Mouse (Mus musculus) testis, adult 2 months (tissue): ENCODE data around the gene Ifit3b. TPM values are rescaled to one million over a fixed set of nuclear protein-coding genes. Genes with fewer than 3 reads are reported as not detected.
A peak's percentile ranks its signal among the peaks of the same experiment; 100 is the strongest.

Experiments
- H3K27ac ChIP-seq: fragments of 200-500 bp; 2 replicates; pipeline ENCODE4 v1.5.1; 2012; ENCODE audit warnings: low read depth, low read length; ENCODE audit not compliant: control insufficient read depth, insufficient read depth
- H3K27me3 ChIP-seq: fragments of 200-500 bp; 2 replicates; pipeline ENCODE4 v1.6.1; 2012; ENCODE audit warnings: mild to moderate bottlenecking, low read length, moderate library complexity; ENCODE audit not compliant: control insufficient read depth, insufficient read depth
- H3K36me3 ChIP-seq: fragments of 200-500 bp; 2 replicates; pipeline ENCODE4 v1.6.1; 2012; ENCODE audit warnings: mild to moderate bottlenecking, low read length; ENCODE audit not compliant: control insufficient read depth, insufficient read depth
- H3K4me1 ChIP-seq: fragments of 200-500 bp; 2 replicates; pipeline ENCODE4 v1.6.1; 2012; ENCODE audit warnings: low read length; ENCODE audit not compliant: control insufficient read depth, insufficient read depth
- H3K4me3 ChIP-seq: fragments of 200-500 bp; 2 replicates; pipeline ENCODE4 v1.5.1; 2012; ENCODE audit warnings: low read depth, mild to moderate bottlenecking, low read length, moderate library complexity, mixed read lengths; ENCODE audit not compliant: control insufficient read depth
- CTCF ChIP-seq: fragments of 200-500 bp; IDR thresholded peaks from 2 replicates; pipeline ENCODE4 v1.5.1; 2012; ENCODE audit warnings: low read depth, mild to moderate bottlenecking, inconsistent platforms, low read length, moderate library complexity; ENCODE audit not compliant: control insufficient read depth, insufficient read depth, insufficient replicate concordance
- POLR2A ChIP-seq: fragments of 200-500 bp; IDR thresholded peaks from 2 replicates; pipeline ENCODE4 v1.6.1; 2012; ENCODE audit warnings: low read depth, mild to moderate bottlenecking, inconsistent platforms, low read length, moderate library complexity; ENCODE audit not compliant: control insufficient read depth
- polyA plus RNA-seq: library from polyadenylated mRNA; depleted of rRNA; stranded (reverse); fragments of >200 nt; gene quantifications from 2 replicates; pipeline ENCODE4 v1.2.3, GENCODE M21; 2012

The Ifit3b gene
- polyA plus RNA-seq, 1 experiment: 0.14 TPM

DNA sequence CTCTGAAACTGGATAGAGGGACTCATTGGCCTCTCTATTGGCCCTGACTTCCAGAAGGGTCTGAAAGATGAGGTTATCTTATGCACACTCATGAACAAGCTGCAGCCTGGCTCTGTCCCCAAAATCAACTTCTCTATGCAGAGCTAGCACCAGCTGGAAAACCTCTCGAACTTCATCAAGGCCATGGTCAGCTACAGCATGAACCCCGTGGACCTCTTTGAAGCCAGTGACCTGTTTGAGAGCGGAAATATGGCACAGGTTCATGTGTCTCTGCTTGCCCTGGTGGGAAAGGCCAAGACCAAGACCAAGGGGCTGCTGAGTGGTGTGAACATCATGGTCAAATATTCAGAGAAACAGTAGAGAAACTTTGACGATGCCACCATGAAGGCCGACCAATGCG is 16.0 kb downstream of the Ifit3b start:
- H3K36me3 ChIP-seq: no peaks in the 10 kb centered on the region
- no peak for TF ChIP-seq CTCF
- TF ChIP-seq POLR2A: no peak
- no peak overlapping the region for H3K4me3 ChIP-seq
- H3K4me1 ChIP-seq: no peaks in the 10 kb centered on the region
- no peaks in the 10 kb centered on the region for H3K27me3 ChIP-seq
- no peak overlapping the region for H3K27ac ChIP-seq

DNA sequence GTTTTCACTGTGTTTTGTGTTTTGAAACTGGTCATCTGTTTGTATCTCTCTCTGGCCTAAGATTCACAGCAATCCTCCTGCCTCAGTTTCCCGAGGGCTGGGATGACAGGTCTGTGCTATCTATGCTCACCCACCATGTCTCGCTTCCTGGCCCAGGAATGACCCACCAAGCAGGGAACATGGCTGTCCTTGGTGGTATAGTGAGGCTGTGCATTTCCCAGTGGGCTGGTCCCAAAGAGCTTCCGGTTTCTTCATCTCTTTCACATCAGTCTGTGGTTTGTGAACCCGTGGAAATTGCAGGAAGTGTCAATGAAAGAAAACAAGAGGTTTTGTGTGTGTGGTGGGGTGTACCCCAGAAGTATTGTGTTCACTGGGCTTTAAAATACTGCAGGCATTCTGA is 16.9 kb downstream of the Ifit3b start:
- Histone ChIP-seq H3K27ac (no peak overlapping the region), H3K36me3 (no peaks in the 10 kb centered on the region), H3K4me3 (no peak overlapping the region), H3K4me1 (no peaks in the 10 kb centered on the region), H3K27me3 (no peaks in the 10 kb centered on the region)
- no peak for TF ChIP-seq CTCF
- no peak for TF ChIP-seq POLR2A

DNA sequence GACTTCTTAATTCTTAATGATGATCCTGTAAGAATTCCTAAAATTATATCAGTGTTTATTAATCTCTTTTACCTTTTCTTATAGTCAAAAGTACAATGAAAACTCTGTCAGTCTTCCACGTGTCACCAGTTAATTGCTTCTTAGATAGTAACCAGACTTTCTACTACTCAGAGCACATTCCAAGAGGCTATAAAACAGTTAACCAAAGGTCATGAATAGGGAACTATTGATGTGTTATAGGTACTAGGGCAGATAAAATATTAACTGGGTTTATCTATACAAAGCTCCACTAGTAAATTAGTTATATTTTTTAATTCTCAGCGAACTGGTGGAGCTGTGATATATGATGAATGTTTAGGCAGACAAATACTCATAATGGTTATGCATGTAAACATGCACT is 19.7 kb downstream of the Ifit3b start:
- H3K4me3 ChIP-seq: no peak overlapping the region
- no peaks in the 10 kb centered on the region for H3K27me3 ChIP-seq
- TF ChIP-seq CTCF: no peak
- TF ChIP-seq POLR2A: no peak
- no peak overlapping the region for H3K27ac ChIP-seq
- H3K36me3 ChIP-seq: no peaks in the 10 kb centered on the region
- no peaks in the 10 kb centered on the region for H3K4me1 ChIP-seq

DNA sequence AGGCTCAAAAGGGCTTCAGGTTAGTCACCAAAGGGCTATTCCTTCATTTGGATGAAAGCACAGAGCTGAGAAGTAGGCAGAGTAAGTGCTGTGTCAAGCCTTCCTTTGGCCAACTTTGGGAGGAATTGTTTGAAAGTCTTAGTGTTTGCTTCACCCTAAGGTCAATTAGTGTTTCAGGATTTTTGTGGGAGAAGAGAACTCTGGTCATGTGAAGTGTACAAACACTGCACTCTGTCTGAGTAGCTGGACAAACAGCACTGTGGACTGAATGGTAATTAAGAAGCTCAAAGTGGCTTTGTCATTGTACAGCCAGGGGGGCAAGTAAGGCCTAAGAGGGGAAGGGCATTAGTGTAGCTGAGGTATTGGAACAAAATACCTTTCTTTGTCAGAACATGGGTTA is 23.7 kb downstream of the Ifit3b start:
- Histone ChIP-seq H3K27ac (no peak overlapping the region), H3K4me1 (no peaks in the 10 kb centered on the region), H3K36me3 (no peaks in the 10 kb centered on the region), H3K27me3 (no peaks in the 10 kb centered on the region), H3K4me3 (no peak overlapping the region)
- TF ChIP-seq CTCF (no peak), POLR2A (no peak)

DNA sequence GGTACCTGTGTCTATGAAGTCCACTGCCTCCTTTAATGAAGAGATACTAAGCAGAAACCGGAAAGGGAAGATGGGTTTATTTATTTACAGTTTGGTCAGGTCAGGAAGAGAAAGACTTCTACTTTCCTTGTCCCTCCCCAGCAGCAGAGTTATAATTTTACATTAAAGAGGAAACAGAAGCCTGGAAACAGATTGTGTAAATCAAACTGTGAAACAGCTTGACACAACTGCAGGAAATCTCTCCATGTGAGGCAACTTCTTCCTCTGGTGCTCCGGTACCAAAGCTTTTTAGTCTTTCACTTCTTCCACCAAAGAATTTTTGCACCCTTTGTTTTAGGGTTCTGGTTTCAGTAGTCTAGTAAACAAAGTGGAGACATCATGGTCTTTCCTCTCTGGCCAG is 25.7 kb downstream of the Ifit3b start:
- no peaks in the 10 kb centered on the region for H3K27me3 ChIP-seq
- no peak overlapping the region for H3K4me3 ChIP-seq
- no peaks in the 10 kb centered on the region for H3K36me3 ChIP-seq
- TF ChIP-seq POLR2A (no peak), CTCF (no peak)
- H3K27ac ChIP-seq: no peak overlapping the region
- H3K4me1 ChIP-seq: no peaks in the 10 kb centered on the region

DNA sequence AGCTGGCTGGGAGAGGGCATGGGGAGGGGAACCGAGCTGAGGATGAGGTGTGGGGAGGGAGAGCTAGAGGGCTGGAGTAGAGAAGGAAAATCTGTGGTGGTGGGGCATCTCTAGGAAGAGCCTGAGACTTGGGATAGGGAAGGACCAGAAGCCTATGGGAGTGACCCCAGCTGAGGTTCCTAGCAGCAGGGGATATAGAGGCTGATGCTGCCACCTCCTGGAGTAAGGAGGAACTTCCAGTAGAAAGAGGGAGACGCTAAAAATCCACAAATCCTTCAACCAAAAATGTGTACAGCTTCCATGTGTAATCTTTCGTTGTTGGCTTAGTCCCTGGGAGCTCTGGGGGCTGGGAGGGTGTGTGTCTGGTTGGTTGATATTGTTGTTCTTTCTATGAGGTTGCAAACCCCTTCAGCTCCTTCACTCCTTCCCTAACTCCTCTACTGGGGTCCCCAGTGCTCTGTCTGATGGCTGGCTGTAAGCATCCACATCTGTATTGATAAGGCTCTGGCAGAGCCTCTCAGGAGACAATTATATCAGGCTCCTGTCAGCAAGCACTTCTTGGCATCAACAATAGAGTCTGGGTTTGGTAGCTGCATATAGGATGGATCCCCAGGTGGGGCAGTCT is 29.3 kb downstream of the Ifit3b start:
- H3K27ac ChIP-seq: no peak overlapping the region
- peak; percentile 41; the same call in 1 of the 2 replicates for TF ChIP-seq CTCF
- TF ChIP-seq POLR2A: no peak
- H3K4me1 ChIP-seq: no peaks in the 10 kb centered on the region
- no peak overlapping the region for H3K4me3 ChIP-seq
- H3K27me3 ChIP-seq: no peaks in the 10 kb centered on the region
- no peaks in the 10 kb centered on the region for H3K36me3 ChIP-seq

DNA sequence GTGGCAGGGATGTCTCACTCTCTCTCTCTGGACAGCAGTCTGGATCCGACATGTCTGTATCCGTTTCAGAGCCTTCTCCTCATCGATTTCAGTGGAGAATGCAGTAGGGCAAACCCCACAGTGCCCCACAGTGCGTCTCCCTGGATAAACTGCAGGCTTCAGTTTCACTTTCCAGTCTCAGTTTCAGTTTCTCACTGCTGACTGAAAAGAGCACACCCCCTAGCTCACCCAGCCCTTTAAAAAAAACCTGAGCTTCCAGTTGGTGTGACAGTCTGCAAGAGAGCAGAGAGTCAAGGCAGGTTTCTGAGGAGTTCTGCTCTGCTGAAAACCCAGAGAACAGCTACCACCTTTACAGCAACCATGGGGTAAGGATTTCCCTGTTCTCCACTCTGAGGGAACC is 32.9 kb downstream of the Ifit3b start, which contains the start of the genes Ifit1bl2 and Ifit1:
TSS of gene Ifit1bl2 (minus strand) at position 121 of the 400 bp plus-strand sequence.
TSS of gene Ifit1 (plus strand) at position 249 of the 400 bp plus-strand sequence.
- no peak within 1 kb of the TSS for H3K27ac ChIP-seq
- no peak for TF ChIP-seq CTCF
- no peak for TF ChIP-seq POLR2A
- H3K36me3 ChIP-seq: no peaks in the 10 kb centered on the region
- no peak within 1 kb of the TSS; the same call in 1 of the 2 replicates for H3K4me3 ChIP-seq
- no peaks in the 10 kb centered on the region for H3K4me1 ChIP-seq
- H3K27me3 ChIP-seq: no peaks in the 10 kb centered on the region
